Mouse (Mus musculus) B cell, adult 62 days (primary cell): ENCODE measurements around the gene Fkbp5. TPM values are rescaled to one million over a fixed set of nuclear protein-coding genes. Genes with fewer than 3 reads are reported as not detected.

Experiments
- total RNA-seq: library from RNA; stranded (reverse); gene quantifications from 4 replicates; pipeline ENCODE4 v1.2.4, GENCODE M21; 2023

Gene Fkbp5
- total RNA-seq = 17.3 to 25.2 TPM (median 20.0 TPM) in 4 replicates

GRCm38 (mm10) chr17:28517441-28517955 is at the start of gene Fkbp5:
TSS of gene Fkbp5 (minus strand) at chr17:28517527.

DNA sequence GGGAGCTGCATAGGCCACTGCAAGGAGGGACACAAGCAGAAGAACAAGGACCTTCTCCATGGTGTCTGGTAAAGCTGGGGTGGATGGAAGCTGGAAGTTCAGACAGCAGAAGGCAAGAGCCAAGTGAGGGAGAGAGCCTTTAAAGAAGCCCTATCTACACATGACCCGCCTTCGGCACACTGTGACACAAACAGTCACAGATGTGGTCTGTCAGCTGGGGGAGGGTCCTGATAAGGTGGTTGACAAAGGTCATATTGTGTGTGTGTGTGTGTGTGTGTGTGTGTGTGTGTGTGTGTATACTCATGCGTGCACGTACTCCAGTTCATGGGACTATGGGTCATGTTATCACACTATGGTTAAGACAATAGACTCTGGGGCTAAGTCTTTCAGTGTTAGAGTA is 43.3 kb upstream of the Fkbp5 start, which contains the start of gene Clps:
Gene Clps, minus strand, starts transcription at position 169 of the 400 bp plus-strand sequence.

GRCm38 (mm10) chr17:28549111-28549510 is 31.8 kb upstream of the Fkbp5 start, which contains the start of gene Clpsl2:
TSS of gene Clpsl2 (plus strand) at chr17:28549411.

DNA sequence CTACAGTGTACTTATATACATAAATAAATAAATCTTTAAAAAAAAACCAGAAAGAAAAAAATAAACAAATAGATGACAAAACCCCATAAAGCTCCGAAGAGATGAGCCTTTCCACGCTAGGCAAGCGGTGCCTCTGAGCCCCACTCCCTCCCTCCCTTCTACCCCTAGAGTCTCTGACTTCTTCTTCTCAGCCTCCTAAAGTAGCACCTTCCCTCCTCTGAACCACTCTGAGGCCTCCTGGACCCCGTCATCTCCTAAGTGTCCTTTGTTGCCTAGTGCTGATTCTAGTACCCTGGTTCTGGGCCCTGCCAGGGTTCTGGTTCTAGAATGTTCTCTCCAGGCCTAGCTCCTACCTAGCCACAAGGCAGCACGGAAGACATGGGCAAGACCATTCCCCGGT is 13.2 kb upstream of the Fkbp5 start, which contains the start of gene Armc12:
Gene Armc12, plus strand, starts transcription at position 301 of the 400 bp plus-strand sequence.

DNA sequence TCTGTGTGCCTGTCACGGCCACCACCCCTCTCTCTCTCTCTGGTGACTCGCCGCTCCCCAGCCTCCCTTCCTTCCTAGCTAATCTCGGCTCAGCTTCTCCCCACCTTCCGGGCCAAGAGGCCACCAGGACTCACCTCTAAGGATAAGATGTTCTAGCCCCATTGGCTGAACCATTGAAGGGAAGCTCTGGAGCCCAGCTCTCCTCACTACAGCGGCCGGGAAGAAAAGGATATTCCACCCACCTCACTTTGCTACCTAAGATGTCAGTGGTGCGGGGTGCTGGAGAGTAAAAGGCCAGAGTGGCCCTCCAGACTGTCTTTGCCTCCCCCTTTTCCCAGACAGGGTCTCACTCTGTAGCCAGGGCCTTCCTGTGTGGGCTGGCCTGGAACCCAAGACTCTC is 152.2 kb downstream of the Fkbp5 start, which contains the start of gene Tulp1:
Gene Tulp1, minus strand, starts transcription at position 101 of the 400 bp plus-strand sequence.

GRCm38 (mm10) chr17:28350466-28351352 is 166.6 kb downstream of the Fkbp5 start, which contains the start of gene Tead3:
TSS of gene Tead3 (minus strand) at chr17:28350817.

Other genes starting within 250 kb of the Fkbp5 start
- 26.2 to 36.6 TPM (median 32.1 TPM) in 4 replicates for gene Fance, start 204.0 kb downstream of the Fkbp5 start, total RNA-seq
- 1,486 to 1,599 TPM (median 1,559 TPM) in 4 replicates for gene Rpl10a, start 189.1 kb downstream of the Fkbp5 start, total RNA-seq
- 0.17 to 0.24 TPM in 2 of 4 replicates, not detected in the others for gene Tead3, start 166.7 kb downstream of the Fkbp5 start, total RNA-seq
- not detected in 4 replicates for gene Tulp1, start 152.3 kb downstream of the Fkbp5 start, total RNA-seq
- 0.49 TPM in 1 of 4 replicates, not detected in the others for gene Armc12, start 13.3 kb upstream of the Fkbp5 start, total RNA-seq
- not detected in 4 replicates for gene Clpsl2, start 31.9 kb upstream of the Fkbp5 start, total RNA-seq
- not detected in 4 replicates for gene Clps, start 43.2 kb upstream of the Fkbp5 start, total RNA-seq
- gene Lhfpl5, start 58.1 kb upstream of the Fkbp5 start, total RNA-seq = not detected in 4 replicates
- 98.1 to 115 TPM (median 107 TPM) in 4 replicates for gene Srpk1, start 105.2 kb upstream of the Fkbp5 start, total RNA-seq
- gene Slc26a8, start 172.7 kb upstream of the Fkbp5 start, total RNA-seq = 1.6 to 1.9 TPM (median 1.8 TPM) in 4 replicates
- gene Mapk14, start 173.8 kb upstream of the Fkbp5 start, total RNA-seq = 99.8 to 110 TPM (median 102 TPM) in 4 replicates
- 7.3 to 8.5 TPM (median 7.7 TPM) in 4 replicates for gene AC170998.1, start 208.6 kb upstream of the Fkbp5 start, total RNA-seq